ENCODE assay signal across 10 mouse cellular contexts in genomic region chrX:161635678-161636077, GRCm38 (mm10).
DNase-seq lines count a peak whose midpoint lies in the region; ATAC-seq and TF ChIP-seq lines count a peak whose summit lies in the region.
"Had no signal": no experiment of that assay in that cellular context is flagged by ENCODE, and none has a peak within 500 bp of the region (broad histone marks: within the 10 kb centered on the region; RNA-seq: fewer than 3 reads in every experiment).

No protein-coding gene starts in this region.

- H3K9ac ChIP-seq in limb, embryonic 14.5 days (ENCODE audit: low read depth, low read length, severe bottlenecking) = no peak overlapping the region
- no peak overlapping the region for H3K9ac ChIP-seq in heart, postnatal 0 days (replicated peaks; ENCODE audit: low read depth, low read length)
- H3K9ac ChIP-seq: liver, embryonic 15.5 days had no signal

- no peak for TF ChIP-seq EP300 in heart, postnatal 0 days (IDR thresholded peaks at IDR 0.05; ENCODE audit: low read depth)

- H3K4me3 ChIP-seq in limb, embryonic 14.5 days (replicated peaks; ENCODE audit: low read length) = no peak overlapping the region
- no peak overlapping the region for H3K4me3 ChIP-seq in limb, embryonic 10.5 days
- H3K4me3 ChIP-seq in heart, postnatal 0 days (ENCODE audit: low read depth, low read length) = no peak overlapping the region
- H3K4me3 ChIP-seq: liver, embryonic 15.5 days had no signal

- H3K36me3 ChIP-seq in limb, embryonic 14.5 days (ENCODE audit: control insufficient read depth, insufficient read depth, low read length) = no peaks in the 10 kb centered on the region
- H3K36me3 ChIP-seq in limb, embryonic 10.5 days = no peaks in the 10 kb centered on the region
- H3K36me3 ChIP-seq in heart, postnatal 0 days (replicated peaks; ENCODE audit: control insufficient read depth, insufficient read depth, low read length) = no peaks in the 10 kb centered on the region
- H3K36me3 ChIP-seq: liver, embryonic 15.5 days had no signal

- no peak for TF ChIP-seq CTCF in brain, embryonic 14.5 days (IDR thresholded peaks at IDR 0.05; ENCODE audit: borderline replicate concordance, extremely low read depth, insufficient read depth, insufficient read length)
- no peak for TF ChIP-seq CTCF in heart, postnatal 0 days (IDR thresholded peaks at IDR 0.05; ENCODE audit: low read depth)

- no peak for TF ChIP-seq POLR2A in limb, embryonic 14.5 days (IDR thresholded peaks at IDR 0.05; ENCODE audit: borderline replicate concordance, extremely low read depth, insufficient read depth, insufficient read length)
- TF ChIP-seq POLR2A in brain, embryonic 14.5 days (IDR thresholded peaks at IDR 0.05; ENCODE audit: borderline replicate concordance, extremely low read depth, insufficient read depth, insufficient read length, poor library complexity, severe bottlenecking) = no peak

- no peak overlapping the region for H3K27ac ChIP-seq in limb, embryonic 14.5 days (replicated peaks; ENCODE audit: low read depth, low read length)
- H3K27ac ChIP-seq in limb, embryonic 10.5 days = no peak overlapping the region
- no peak overlapping the region for H3K27ac ChIP-seq in heart, postnatal 0 days (ENCODE audit: low read depth)
- H3K27ac ChIP-seq: liver, embryonic 15.5 days had no signal

- H3K4me1 ChIP-seq in limb, embryonic 14.5 days (ENCODE audit: control insufficient read depth, insufficient read depth, low read length) = no peaks in the 10 kb centered on the region
- no peaks in the 10 kb centered on the region for H3K4me1 ChIP-seq in limb, embryonic 10.5 days
- no peaks in the 10 kb centered on the region for H3K4me1 ChIP-seq in heart, postnatal 0 days (ENCODE audit: control insufficient read depth, insufficient read depth)
- H3K4me1 ChIP-seq: liver, embryonic 15.5 days had no signal

- intact Hi-C loops in heart, postnatal 25 days (cut with DNase I) = no loop called here

- H3K4me2 ChIP-seq in limb, embryonic 14.5 days (replicated peaks; ENCODE audit: low read depth, low read length, severe bottlenecking) = no peak overlapping the region
- H3K4me2 ChIP-seq in heart, postnatal 0 days (ENCODE audit: low read depth, low read length) = no peak overlapping the region
- H3K4me2 ChIP-seq: liver, embryonic 15.5 days had no signal

- no peaks in the 10 kb centered on the region for H3K9me3 ChIP-seq in limb, embryonic 14.5 days (ENCODE audit: control insufficient read depth, low read length)
- no peaks in the 10 kb centered on the region for H3K9me3 ChIP-seq in limb, embryonic 10.5 days (replicated peaks)
- H3K9me3 ChIP-seq in heart, postnatal 0 days (replicated peaks; ENCODE audit: control insufficient read depth, low read length) = no peaks in the 10 kb centered on the region
- H3K9me3 ChIP-seq: liver, embryonic 15.5 days had no signal

- WGBS in limb, embryonic 14.5 days = 70% methylated on average over 9 of the region's 9 CpGs
- WGBS in limb, embryonic 10.5 days = 76% methylated on average over 9 of the region's 9 CpGs
- 33% methylated on average over 9 of the region's 9 CpGs for WGBS in heart, postnatal 0 days

- no peak for ATAC-seq in limb, embryonic 14.5 days (ENCODE audit: low FRiP score, low read depth)
- ATAC-seq in heart, postnatal 0 days (ENCODE audit: insufficient read depth, low read depth) = no peak

- DNase-seq in heart, adult 9 months (ENCODE audit: low spot score in 2 of 2) = peak; percentile 2 to 7
- no peak for DNase-seq in heart, postnatal 25 days (ENCODE audit: low spot score)
- peak; percentile 13 for DNase-seq in limb, embryonic 14.5 days (ENCODE audit: low spot score)
- no peak for DNase-seq in limb, embryonic 10.5 days (ENCODE audit: low spot score)
- DNase-seq in brain, embryonic 14.5 days (ENCODE audit: low read depth) = peak; percentile 45
- peak; percentile 6 for DNase-seq in heart, postnatal 0 days (ENCODE audit: low spot score)
- no peak for DNase-seq in spleen, postnatal 4 days (ENCODE audit: low spot score in 2 of 2)
- no peak for DNase-seq in cerebellum, adult 11-12 months
- DNase-seq: spleen, adult 18-20 months had no signal

- H3K27me3 ChIP-seq in limb, embryonic 14.5 days (ENCODE audit: control insufficient read depth, insufficient read depth, low read length) = no peaks in the 10 kb centered on the region; the same call in none of the 2 replicates
- H3K27me3 ChIP-seq in limb, embryonic 10.5 days (ENCODE audit: low read depth, poor library complexity, severe bottlenecking) = peaks cover 77% of the 10 kb centered on the region
- no peaks in the 10 kb centered on the region for H3K27me3 ChIP-seq in heart, postnatal 0 days (ENCODE audit: control insufficient read depth, insufficient read depth, low read length)
- H3K27me3 ChIP-seq: liver, embryonic 15.5 days had no signal

Comparison
In these comparisons a context has a peak if more than half of its experiments do, and no peak if none do; other contexts are left out.
1. DNase-seq: peak in heart, adult 9 months (2 of 2), limb, embryonic 14.5 days (single experiment), brain, embryonic 14.5 days (single experiment) and heart, postnatal 0 days (single experiment); none in heart, postnatal 25 days (single experiment), limb, embryonic 10.5 days (single experiment), spleen, postnatal 4 days (0 of 2) and cerebellum, adult 11-12 months (single experiment).